Mouse (Mus musculus) lung, adult 2 months (tissue): ENCODE results near the gene Grip2.

Experiments used
- CTCF ChIP-seq: fragments of 200-500 bp; IDR thresholded peaks from 2 replicates; pipeline ENCODE4 v1.5.1; 2011; ENCODE audit warnings: mild to moderate bottlenecking, low read length, control low read depth; ENCODE audit not compliant: insufficient read depth
- POLR2A ChIP-seq: fragments of 200-500 bp; IDR thresholded peaks from 2 replicates; pipeline ENCODE4 v1.6.1; 2011; ENCODE audit warnings: low read depth, mild to moderate bottlenecking, control low read depth, low read length, borderline replicate concordance; ENCODE audit errors: extremely low read depth

GRCm38 (mm10) chr6:91715023-91715422 lies 112.0 kb downstream of the Grip2 start:
- TF ChIP-seq POLR2A = no peak
- no peak for TF ChIP-seq CTCF
